Mouse (Mus musculus) spleen, adult 18-20 months (tissue): ENCODE measurements around the gene 1810062G17Rik.

Experiments
- DNase-seq, 2 experiments: peaks; one replicate each; pipeline ENCODE4 v3.0.0; 2022; ENCODE audit warnings: mixed read lengths in 2 of 2

1810062G17Rik gene

GRCm38 (mm10) chr3:36511491-36511890 lies 35.8 kb downstream of the 1810062G17Rik start:
- DNase-seq: no peak

- no peak for DNase-seq
Observed at GRCm38 (mm10) chr3:36516196-36516595, 40.5 kb downstream of the 1810062G17Rik start.

- no peak for DNase-seq
Observed at GRCm38 (mm10) chr3:36521073-36522060, 45.6 kb downstream of the 1810062G17Rik start, which contains the start of gene Gm11549. Gm11549 (minus strand) TSS chr3:36521813.

GRCm38 (mm10) chr3:36522137-36522536 lies 46.4 kb downstream of the 1810062G17Rik start:
- no peak for DNase-seq

- DNase-seq: no peak
Observed at GRCm38 (mm10) chr3:36524466-36524865, 48.7 kb downstream of the 1810062G17Rik start.

- no peak for DNase-seq
Observed at GRCm38 (mm10) chr3:36530345-36530744, 54.6 kb downstream of the 1810062G17Rik start.

GRCm38 (mm10) chr3:36530781-36531180 lies 55.0 kb downstream of the 1810062G17Rik start:
- no peak for DNase-seq

- DNase-seq: no peak
Observed at GRCm38 (mm10) chr3:36531242-36531641, 55.5 kb downstream of the 1810062G17Rik start.
